Mouse (Mus musculus): Measurements from ENCODE around the gene Speer4d. TPM values are rescaled to one million over a fixed set of nuclear protein-coding genes. Genes with fewer than 3 reads are reported as not detected.
"Not testable (repeated sequence)": the region's sequence is repeated elsewhere in the genome, so short reads cannot be mapped to it uniquely, and the experiment has no call there.

Gene Speer4d
- polyA plus RNA-seq, 1 experiment from 2014 or later = not detected

GRCm38 (mm10) chr5:15601481-15601880, 17.4 kb upstream of the Speer4d start:
- not testable (repeated sequence) for H3K4me1 ChIP-seq (ENCODE audit: control insufficient read depth, insufficient read depth, low read length); H3K27ac ChIP-seq (ENCODE audit: low read depth, low read length); DNase-seq (ENCODE audit: low spot score); H3K4me3 ChIP-seq (ENCODE audit: low read depth, low read length); H3K36me3 ChIP-seq (ENCODE audit: control insufficient read depth, insufficient read depth, low read length); H3K9ac ChIP-seq (ENCODE audit: low read length); H3K27me3 ChIP-seq (replicated peaks; ENCODE audit: control insufficient read depth, insufficient read depth, low read length); H3K4me2 ChIP-seq (ENCODE audit: low read length)
- peaks cover 16% of the 10 kb centered on the region for H3K9me3 ChIP-seq (replicated peaks; ENCODE audit: control insufficient read depth, low read length)
- WGBS = 60% methylated on average over 5 of the region's 5 CpGs
- peak; percentile 50; the same call in 1 of the 2 replicates for ATAC-seq

GRCm38 (mm10) chr5:15601960-15602359, 16.9 kb upstream of the Speer4d start:
- H3K27me3 ChIP-seq (replicated peaks; ENCODE audit: control insufficient read depth, insufficient read depth, low read length); DNase-seq (ENCODE audit: low spot score); H3K4me1 ChIP-seq (ENCODE audit: control insufficient read depth, insufficient read depth, low read length); H3K27ac ChIP-seq (ENCODE audit: low read depth, low read length); H3K9ac ChIP-seq (ENCODE audit: low read length); H3K36me3 ChIP-seq (ENCODE audit: control insufficient read depth, insufficient read depth, low read length); ATAC-seq; H3K4me3 ChIP-seq (ENCODE audit: low read depth, low read length); H3K4me2 ChIP-seq (ENCODE audit: low read length): not testable (repeated sequence)
- H3K9me3 ChIP-seq (replicated peaks; ENCODE audit: control insufficient read depth, low read length) = peaks cover 16% of the 10 kb centered on the region
- 64% methylated on average over 3 of the region's 3 CpGs for WGBS

- H3K27ac ChIP-seq (ENCODE audit: low read depth, low read length); H3K36me3 ChIP-seq (ENCODE audit: control insufficient read depth, insufficient read depth, low read length); H3K27me3 ChIP-seq (replicated peaks; ENCODE audit: control insufficient read depth, insufficient read depth, low read length); H3K4me1 ChIP-seq (ENCODE audit: control insufficient read depth, insufficient read depth, low read length); H3K4me2 ChIP-seq (ENCODE audit: low read length); ATAC-seq; H3K9ac ChIP-seq (ENCODE audit: low read length); H3K4me3 ChIP-seq (ENCODE audit: low read depth, low read length); DNase-seq (ENCODE audit: low spot score): not testable (repeated sequence)
- H3K9me3 ChIP-seq (replicated peaks; ENCODE audit: control insufficient read depth, low read length) = peaks cover 16% of the 10 kb centered on the region
- WGBS = 56% methylated on average over 3 of the region's 3 CpGs
Observed at GRCm38 (mm10) chr5:15602424-15602947, 16.4 kb upstream of the Speer4d start.

- not testable (repeated sequence) for H3K4me2 ChIP-seq (ENCODE audit: low read length); DNase-seq (ENCODE audit: low spot score); H3K4me1 ChIP-seq (ENCODE audit: control insufficient read depth, insufficient read depth, low read length); H3K9ac ChIP-seq (ENCODE audit: low read length); H3K27ac ChIP-seq (ENCODE audit: low read depth, low read length); H3K36me3 ChIP-seq (ENCODE audit: control insufficient read depth, insufficient read depth, low read length); ATAC-seq; H3K4me3 ChIP-seq (ENCODE audit: low read depth, low read length); H3K27me3 ChIP-seq (replicated peaks; ENCODE audit: control insufficient read depth, insufficient read depth, low read length)
- WGBS = 62% methylated on average over 2 of the region's 2 CpGs
- peaks cover 16% of the 10 kb centered on the region for H3K9me3 ChIP-seq (replicated peaks; ENCODE audit: control insufficient read depth, low read length)
Observed at GRCm38 (mm10) chr5:15603008-15603407, 15.9 kb upstream of the Speer4d start.

GRCm38 (mm10) chr5:15603585-15603984, 15.3 kb upstream of the Speer4d start:
- peaks cover 16% of the 10 kb centered on the region for H3K9me3 ChIP-seq (replicated peaks; ENCODE audit: control insufficient read depth, low read length)
- not testable (repeated sequence) for H3K4me2 ChIP-seq (ENCODE audit: low read length); H3K4me1 ChIP-seq (ENCODE audit: control insufficient read depth, insufficient read depth, low read length); DNase-seq (ENCODE audit: low spot score); H3K27me3 ChIP-seq (replicated peaks; ENCODE audit: control insufficient read depth, insufficient read depth, low read length); H3K27ac ChIP-seq (ENCODE audit: low read depth, low read length); H3K4me3 ChIP-seq (ENCODE audit: low read depth, low read length); ATAC-seq; H3K9ac ChIP-seq (ENCODE audit: low read length); H3K36me3 ChIP-seq (ENCODE audit: control insufficient read depth, insufficient read depth, low read length)
- 77% methylated on average over 8 of the region's 8 CpGs for WGBS

- H3K4me1 ChIP-seq (ENCODE audit: control insufficient read depth, insufficient read depth, low read length); DNase-seq (ENCODE audit: low spot score); H3K9me3 ChIP-seq (replicated peaks; ENCODE audit: control insufficient read depth, low read length); H3K27me3 ChIP-seq (replicated peaks; ENCODE audit: control insufficient read depth, insufficient read depth, low read length); H3K9ac ChIP-seq (ENCODE audit: low read length); H3K4me2 ChIP-seq (ENCODE audit: low read length); H3K4me3 ChIP-seq (ENCODE audit: low read depth, low read length); H3K36me3 ChIP-seq (ENCODE audit: control insufficient read depth, insufficient read depth, low read length); H3K27ac ChIP-seq (ENCODE audit: low read depth, low read length): not testable (repeated sequence)
- 67% methylated on average over 6 of the region's 6 CpGs for WGBS
- ATAC-seq = peak; percentile 29; the same call in 1 of the 2 replicates
Observed at GRCm38 (mm10) chr5:15606677-15607076, 12.2 kb upstream of the Speer4d start.

GRCm38 (mm10) chr5:15610695-15611094, 8.2 kb upstream of the Speer4d start:
- ATAC-seq; H3K4me1 ChIP-seq (ENCODE audit: control insufficient read depth, insufficient read depth, low read length); H3K27me3 ChIP-seq (replicated peaks; ENCODE audit: control insufficient read depth, insufficient read depth, low read length); H3K27ac ChIP-seq (ENCODE audit: low read depth, low read length); H3K4me2 ChIP-seq (ENCODE audit: low read length); H3K9ac ChIP-seq (ENCODE audit: low read length); H3K36me3 ChIP-seq (ENCODE audit: control insufficient read depth, insufficient read depth, low read length); H3K9me3 ChIP-seq (replicated peaks; ENCODE audit: control insufficient read depth, low read length); H3K4me3 ChIP-seq (ENCODE audit: low read depth, low read length): not testable (repeated sequence)
- peak; percentile 59 for DNase-seq (ENCODE audit: low spot score)
- WGBS = 4% methylated on average over 1 of the region's 1 CpGs

- 77% methylated on average over 3 of the region's 3 CpGs for WGBS
- H3K9me3 ChIP-seq (replicated peaks; ENCODE audit: control insufficient read depth, low read length); H3K9ac ChIP-seq (ENCODE audit: low read length); H3K4me3 ChIP-seq (ENCODE audit: low read depth, low read length); H3K27ac ChIP-seq (ENCODE audit: low read depth, low read length); ATAC-seq; H3K36me3 ChIP-seq (ENCODE audit: control insufficient read depth, insufficient read depth, low read length); H3K4me2 ChIP-seq (ENCODE audit: low read length); DNase-seq (ENCODE audit: low spot score); H3K27me3 ChIP-seq (replicated peaks; ENCODE audit: control insufficient read depth, insufficient read depth, low read length); H3K4me1 ChIP-seq (ENCODE audit: control insufficient read depth, insufficient read depth, low read length): not testable (repeated sequence)
Observed at GRCm38 (mm10) chr5:15616195-15616594, 2.7 kb upstream of the Speer4d start.

GRCm38 (mm10) chr5:15628136-15628535, 9.3 kb downstream of the Speer4d start:
- not testable (repeated sequence) for H3K36me3 ChIP-seq (ENCODE audit: control insufficient read depth, insufficient read depth, low read length); ATAC-seq; H3K27ac ChIP-seq (ENCODE audit: low read depth, low read length); DNase-seq (ENCODE audit: low spot score); H3K4me2 ChIP-seq (ENCODE audit: low read length); H3K9ac ChIP-seq (ENCODE audit: low read length); H3K27me3 ChIP-seq (replicated peaks; ENCODE audit: control insufficient read depth, insufficient read depth, low read length); H3K4me1 ChIP-seq (ENCODE audit: control insufficient read depth, insufficient read depth, low read length); H3K4me3 ChIP-seq (ENCODE audit: low read depth, low read length); H3K9me3 ChIP-seq (replicated peaks; ENCODE audit: control insufficient read depth, low read length)
- WGBS = 42% methylated on average over 1 of the region's 1 CpGs
